22 mouse cellular contexts compared by ENCODE assay signal in the genomic region with DNA sequence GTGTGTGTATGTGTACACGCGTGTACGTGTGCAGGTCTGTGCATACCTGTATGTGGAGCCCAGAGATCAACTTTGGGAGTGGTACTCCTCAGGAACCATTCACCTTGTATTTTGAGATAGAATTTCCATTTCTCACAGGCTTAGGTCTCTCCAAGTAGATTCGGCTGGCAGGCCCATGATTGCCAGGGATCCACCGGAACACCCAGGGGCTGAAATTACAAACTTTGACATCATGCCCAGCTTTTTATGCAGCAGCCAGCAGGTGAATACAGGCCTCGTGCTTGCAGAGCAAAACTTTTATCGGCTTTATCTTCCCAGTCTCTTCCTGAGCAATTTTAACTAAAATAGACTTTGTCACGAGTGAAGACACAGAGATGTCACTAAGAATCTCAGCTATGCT.
DNase-seq lines count a peak whose midpoint lies in the region; TF ChIP-seq lines count a peak whose summit lies in the region.
"Had no signal": no experiment of that assay in that cellular context is flagged by ENCODE, and none has a peak within 500 bp of the region (broad histone marks: within the 10 kb centered on the region; RNA-seq: fewer than 3 reads in every experiment).

No protein-coding gene starts in this region.

- no peak for TF ChIP-seq EP300 in heart, adult 2 months (IDR thresholded peaks at IDR 0.05; ENCODE audit: insufficient read depth, low read depth, low read length)

- no peaks in the 10 kb centered on the region for H3K27me3 ChIP-seq in heart, adult 2 months (ENCODE audit: control insufficient read depth, insufficient read depth, low read length)
- H3K27me3 ChIP-seq: embryonic facial prominence, embryonic 13.5 days; limb, embryonic 13.5 days; liver, embryonic 12.5 days; neural tube, embryonic 15.5 days had no signal

- WGBS in heart, adult 2 months = 66% methylated on average over 8 of the region's 8 CpGs

- no peak for TF ChIP-seq POLR2A in heart, adult 2 months (IDR thresholded peaks at IDR 0.05; ENCODE audit: insufficient read depth, low read depth, low read length)

- H3K36me3 ChIP-seq in heart, adult 2 months (ENCODE audit: control insufficient read depth, insufficient read depth, low read length) = peaks cover 13% of the 10 kb centered on the region; the same call in 1 of the 2 replicates
- H3K36me3 ChIP-seq: embryonic facial prominence, embryonic 13.5 days; limb, embryonic 13.5 days; liver, embryonic 12.5 days; midbrain, embryonic 10.5 days; neural tube, embryonic 15.5 days had no signal

- H3K79me2 ChIP-seq in heart, adult 2 months (replicated peaks; ENCODE audit: control insufficient read depth, insufficient read depth, low read length) = no peaks in the 10 kb centered on the region

- H3K4me1 ChIP-seq in heart, adult 2 months (ENCODE audit: control insufficient read depth, insufficient read depth, low read length) = peaks cover 15% of the 10 kb centered on the region
- H3K4me1 ChIP-seq: liver, embryonic 12.5 days; neural tube, embryonic 15.5 days had no signal

- peak overlapping the region; percentile 58 for H3K27ac ChIP-seq in heart, adult 2 months
- H3K27ac ChIP-seq: embryonic facial prominence, embryonic 13.5 days; hindbrain, postnatal 0 days; kidney, postnatal 0 days; liver, embryonic 12.5 days; midbrain, embryonic 10.5 days; neural tube, embryonic 15.5 days had no signal

- H3K4me3 ChIP-seq in heart, adult 2 months = no peak overlapping the region
- H3K4me3 ChIP-seq: embryonic facial prominence, embryonic 13.5 days; erythroblast, embryonic 14.5 days; limb, embryonic 13.5 days; liver, embryonic 12.5 days; midbrain, embryonic 10.5 days; neural tube, embryonic 15.5 days had no signal

- DNase-seq in cerebellum, adult 11 months = peak; percentile 31
- no peak for DNase-seq in cerebellum, adult 8-10 months
- DNase-seq in heart, adult 2 months = no peak
- DNase-seq in heart, postnatal 25 days (ENCODE audit: low spot score) = no peak
- peak; percentile 25 for DNase-seq in kidney, adult 11 months
- no peak for DNase-seq in kidney, adult 9 months
- DNase-seq in right cerebral cortex, postnatal 25 days = no peak
- DNase-seq: adrenal gland, adult 8-10 months; embryo, embryonic 11 days; layer of hippocampus, adult 9-11 months; lung, adult 18-20 months; lung, postnatal 10 days; thymus, adult 18-20 months; thymus, postnatal 36 days had no signal

- intact Hi-C loops in heart, adult 2 months (cut with DNase I) = loop anchor here (2.0 kb wide), 1 partner anchor 31 kb away; no protein-coding TSS in a partner anchor
- intact Hi-C loops in heart, postnatal 25 days (cut with DNase I) = no loop called here

- TF ChIP-seq CTCF in heart, adult 2 months (IDR thresholded peaks at IDR 0.05) = no peak

- H3K9ac ChIP-seq in heart, adult 2 months (ENCODE audit: low read depth, low read length) = no peak overlapping the region
- H3K9ac ChIP-seq: embryonic facial prominence, embryonic 13.5 days; limb, embryonic 13.5 days; liver, embryonic 12.5 days; neural tube, embryonic 15.5 days had no signal

Comparison
In these comparisons a context has a peak if more than half of its experiments do, and no peak if none do; other contexts are left out.
1. DNase-seq: peak in cerebellum, adult 11 months (single experiment) and kidney, adult 11 months (single experiment); none in cerebellum, adult 8-10 months (single experiment), heart, adult 2 months (0 of 2), heart, postnatal 25 days (single experiment), kidney, adult 9 months (single experiment) and right cerebral cortex, postnatal 25 days (single experiment).